Mouse (Mus musculus): ENCODE results near the gene Smok2a.

DNA sequence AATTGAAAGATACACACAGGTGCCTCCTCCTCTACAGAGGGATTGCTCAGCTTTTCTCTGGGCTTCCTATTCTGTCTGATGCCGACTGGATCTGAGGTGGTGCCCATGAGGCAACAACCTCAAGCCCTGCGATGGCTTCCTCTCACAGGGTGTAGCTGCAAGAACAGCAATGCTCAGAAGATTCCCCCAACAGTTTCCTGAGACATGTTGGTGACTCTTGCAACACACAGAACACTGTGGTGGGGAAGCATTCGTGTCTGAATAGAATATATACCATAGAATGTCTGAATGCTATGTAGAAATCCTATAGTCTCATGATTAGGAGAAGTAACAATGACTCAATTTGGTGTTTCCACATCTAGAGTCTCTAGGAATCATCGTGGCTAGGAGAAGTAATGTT lies 6.8 kb upstream of the Smok2a start:
- no peak for TF ChIP-seq CTCF (conservative IDR thresholded peaks at IDR 0.05; ENCODE audit: low read length)
- TF ChIP-seq NANOG (IDR thresholded peaks at IDR 0.05; ENCODE audit: borderline replicate concordance, low read length): no peak

All from E14TG2a.4 (cell line).